Mouse (Mus musculus): ENCODE data around the gene Usp22. TPM values are rescaled to one million over a fixed set of nuclear protein-coding genes. Genes with fewer than 3 reads are reported as not detected.
"Not testable (repeated sequence)": the region's sequence is repeated elsewhere in the genome, so short reads cannot be mapped to it uniquely, and the experiment has no call there.

Usp22 gene
- polyA plus RNA-seq, 1 experiment from 2014 or later: 186 TPM

GRCm38 (mm10) chr11:61143564-61144469, 31.0 kb downstream of the Usp22 start:
- Histone ChIP-seq H3K27ac (replicated peaks; ENCODE audit: low read depth, low read length) (no peak overlapping the region), H3K4me1 (ENCODE audit: control insufficient read depth, insufficient read depth, low read length) (no peaks in the 10 kb centered on the region; the same call in 1 of the 2 replicates), H3K4me2 (ENCODE audit: low read depth, severe bottlenecking) (no peak overlapping the region), H3K36me3 (ENCODE audit: control insufficient read depth, insufficient read depth, low read length) (no peaks in the 10 kb centered on the region), H3K4me3 (ENCODE audit: low read depth, low read length) (no peak overlapping the region), H3K27me3 (ENCODE audit: control insufficient read depth, insufficient read depth, low read length) (peaks cover 4% of the 10 kb centered on the region; the same call in 1 of the 2 replicates), H3K9ac (ENCODE audit: low read length) (no peak overlapping the region), H3K9me3 (ENCODE audit: control insufficient read depth, low read length) (no peaks in the 10 kb centered on the region)
- 72% methylated on average over 7 of the region's 7 CpGs for WGBS
- ATAC-seq (ENCODE audit: insufficient number of reproducible peaks, low FRiP score, low TSS enrichment, low read depth) (no peak), DNase-seq (ENCODE audit: low spot score) (no peak)

DNA sequence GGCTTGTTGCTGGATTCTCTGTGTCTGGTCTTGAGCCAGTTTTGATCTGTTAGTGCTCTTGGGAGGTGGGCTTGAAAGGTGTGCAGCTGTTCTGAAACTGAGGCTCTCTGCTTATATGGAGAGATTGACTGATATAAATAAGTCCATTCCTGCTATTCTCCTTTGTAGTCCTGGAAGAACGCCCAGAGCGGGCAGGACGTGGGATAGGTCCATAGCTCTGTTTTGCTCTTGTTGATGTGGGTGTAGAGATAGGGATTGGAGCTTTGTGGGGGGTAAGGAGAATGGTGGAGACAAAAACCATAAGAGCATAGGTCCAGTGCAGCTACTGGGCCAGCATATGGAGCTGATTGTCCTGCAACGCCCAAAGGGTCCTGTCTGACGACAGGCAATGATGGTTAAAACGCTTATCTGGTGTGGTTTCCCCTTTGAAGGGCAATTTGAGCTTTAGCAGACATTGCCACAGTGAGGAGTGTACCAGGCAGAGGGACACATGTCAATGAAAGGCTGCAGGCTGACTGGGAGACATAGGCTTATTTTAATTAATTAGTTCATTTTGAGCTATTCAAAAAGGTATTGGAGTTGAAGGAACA, 31.8 kb downstream of the Usp22 start:
- Histone ChIP-seq H3K27ac (replicated peaks; ENCODE audit: low read depth, low read length) (no peak overlapping the region), H3K9ac (ENCODE audit: low read length) (no peak overlapping the region), H3K36me3 (ENCODE audit: control insufficient read depth, insufficient read depth, low read length) (no peaks in the 10 kb centered on the region), H3K9me3 (ENCODE audit: control insufficient read depth, low read length) (no peaks in the 10 kb centered on the region), H3K4me1 (ENCODE audit: control insufficient read depth, insufficient read depth, low read length) (no peaks in the 10 kb centered on the region; the same call in 1 of the 2 replicates), H3K4me2 (ENCODE audit: low read depth, severe bottlenecking) (no peak overlapping the region), H3K4me3 (ENCODE audit: low read depth, low read length) (no peak overlapping the region), H3K27me3 (ENCODE audit: control insufficient read depth, insufficient read depth, low read length) (peaks cover 1% of the 10 kb centered on the region; the same call in 1 of the 2 replicates)
- 45% methylated on average over 6 of the region's 6 CpGs for WGBS
- ATAC-seq (ENCODE audit: insufficient number of reproducible peaks, low FRiP score, low TSS enrichment, low read depth) (no peak), DNase-seq (ENCODE audit: low spot score) (no peak)

DNA sequence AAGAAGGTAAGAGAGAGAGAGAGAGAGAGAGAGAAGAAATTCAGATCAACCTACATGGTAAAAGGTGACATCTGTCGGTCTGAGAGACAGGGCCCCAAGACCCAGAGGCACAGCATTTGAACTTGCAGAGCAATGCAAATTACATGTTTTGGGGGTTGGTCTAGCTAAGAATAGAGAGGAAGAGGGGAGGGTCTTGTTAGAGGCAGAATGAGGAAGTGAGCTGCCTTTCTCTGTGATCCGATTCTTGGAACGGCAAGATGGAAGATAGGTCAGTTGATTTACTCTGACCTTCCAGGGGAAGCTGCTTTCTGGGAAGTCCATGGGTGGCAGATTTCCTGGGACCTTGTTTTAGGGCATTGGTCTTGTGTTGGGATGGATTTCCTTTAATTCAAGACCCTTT, 32.6 kb downstream of the Usp22 start:
- DNase-seq (ENCODE audit: low spot score) (no peak), ATAC-seq (ENCODE audit: insufficient number of reproducible peaks, low FRiP score, low TSS enrichment, low read depth) (no peak)
- no peaks in the 10 kb centered on the region for H3K36me3 ChIP-seq (ENCODE audit: control insufficient read depth, insufficient read depth, low read length)
- H3K9ac ChIP-seq (ENCODE audit: low read length): no peak overlapping the region
- H3K27ac ChIP-seq (replicated peaks; ENCODE audit: low read depth, low read length): no peak overlapping the region
- H3K4me1 ChIP-seq (ENCODE audit: control insufficient read depth, insufficient read depth, low read length): no peaks in the 10 kb centered on the region; the same call in 1 of the 2 replicates
- H3K9me3 ChIP-seq (ENCODE audit: control insufficient read depth, low read length): no peaks in the 10 kb centered on the region
- no peak overlapping the region for H3K4me3 ChIP-seq (ENCODE audit: low read depth, low read length)
- WGBS: 77% methylated on average over 3 of the region's 3 CpGs
- no peaks in the 10 kb centered on the region; the same call in 1 of the 2 replicates for H3K27me3 ChIP-seq (ENCODE audit: control insufficient read depth, insufficient read depth, low read length)
- H3K4me2 ChIP-seq (ENCODE audit: low read depth, severe bottlenecking): no peak overlapping the region

GRCm38 (mm10) chr11:61141693-61142092, 33.2 kb downstream of the Usp22 start:
- no peaks in the 10 kb centered on the region for H3K9me3 ChIP-seq (ENCODE audit: control insufficient read depth, low read length)
- ATAC-seq (ENCODE audit: insufficient number of reproducible peaks, low FRiP score, low TSS enrichment, low read depth) (no peak), DNase-seq (ENCODE audit: low spot score) (no peak)
- H3K4me3 ChIP-seq (ENCODE audit: low read depth, low read length): no peak overlapping the region
- 83% methylated on average over 2 of the region's 2 CpGs for WGBS
- no peak overlapping the region for H3K4me2 ChIP-seq (ENCODE audit: low read depth, severe bottlenecking)
- H3K9ac ChIP-seq (ENCODE audit: low read length): no peak overlapping the region
- no peaks in the 10 kb centered on the region for H3K36me3 ChIP-seq (ENCODE audit: control insufficient read depth, insufficient read depth, low read length)
- no peak overlapping the region for H3K27ac ChIP-seq (replicated peaks; ENCODE audit: low read depth, low read length)
- no peaks in the 10 kb centered on the region for H3K4me1 ChIP-seq (ENCODE audit: control insufficient read depth, insufficient read depth, low read length)
- no peaks in the 10 kb centered on the region; the same call in 1 of the 2 replicates for H3K27me3 ChIP-seq (ENCODE audit: control insufficient read depth, insufficient read depth, low read length)

GRCm38 (mm10) chr11:61132943-61133342, 41.9 kb downstream of the Usp22 start:
- no peaks in the 10 kb centered on the region for H3K9me3 ChIP-seq (ENCODE audit: control insufficient read depth, low read length)
- no peaks in the 10 kb centered on the region for H3K36me3 ChIP-seq (ENCODE audit: control insufficient read depth, insufficient read depth, low read length)
- DNase-seq (ENCODE audit: low spot score): no peak
- no peak overlapping the region for H3K9ac ChIP-seq (ENCODE audit: low read length)
- H3K4me2 ChIP-seq (ENCODE audit: low read depth, severe bottlenecking): no peak overlapping the region
- H3K27ac ChIP-seq (replicated peaks; ENCODE audit: low read depth, low read length): no peak overlapping the region
- no peak overlapping the region for H3K4me3 ChIP-seq (ENCODE audit: low read depth, low read length)
- H3K27me3 ChIP-seq (ENCODE audit: control insufficient read depth, insufficient read depth, low read length): no peaks in the 10 kb centered on the region
- WGBS: 81% methylated on average over 2 of the region's 2 CpGs
- H3K4me1 ChIP-seq (ENCODE audit: control insufficient read depth, insufficient read depth, low read length): no peaks in the 10 kb centered on the region
- no peak for ATAC-seq (ENCODE audit: insufficient number of reproducible peaks, low FRiP score, low TSS enrichment, low read depth)

DNA sequence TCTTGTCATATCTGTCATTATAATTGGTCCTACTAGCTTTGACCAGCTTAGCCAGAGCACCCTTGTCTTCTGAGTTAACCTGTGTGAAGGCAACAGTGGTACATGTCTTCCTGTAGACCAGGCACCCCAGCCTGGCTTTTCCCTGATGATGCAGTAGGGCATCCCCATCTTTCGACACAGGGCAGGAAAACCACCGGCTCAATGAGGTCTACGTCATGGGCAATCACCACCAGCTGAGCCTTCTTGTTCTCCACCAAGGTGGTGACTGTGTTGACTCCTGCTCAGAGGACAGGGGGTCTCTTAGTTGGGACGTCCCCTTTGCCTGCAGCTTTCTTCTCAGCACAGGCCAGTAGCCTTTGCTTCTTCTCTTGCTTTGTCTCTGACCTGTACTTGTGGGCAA, 44.2 kb downstream of the Usp22 start:
- H3K27ac ChIP-seq (replicated peaks; ENCODE audit: low read depth, low read length); H3K4me3 ChIP-seq (ENCODE audit: low read depth, low read length); H3K4me2 ChIP-seq (ENCODE audit: low read depth, severe bottlenecking); H3K9me3 ChIP-seq (ENCODE audit: control insufficient read depth, low read length); H3K4me1 ChIP-seq (ENCODE audit: control insufficient read depth, insufficient read depth, low read length); ATAC-seq (ENCODE audit: insufficient number of reproducible peaks, low FRiP score, low TSS enrichment, low read depth); H3K36me3 ChIP-seq (ENCODE audit: control insufficient read depth, insufficient read depth, low read length); DNase-seq (ENCODE audit: low spot score); H3K27me3 ChIP-seq (ENCODE audit: control insufficient read depth, insufficient read depth, low read length); H3K9ac ChIP-seq (ENCODE audit: low read length): not testable (repeated sequence)
- 88% methylated on average over 4 of the region's 4 CpGs for WGBS

GRCm38 (mm10) chr11:61129305-61129704, 45.5 kb downstream of the Usp22 start:
- Histone ChIP-seq H3K27me3 (ENCODE audit: control insufficient read depth, insufficient read depth, low read length) (no peaks in the 10 kb centered on the region), H3K4me2 (ENCODE audit: low read depth, severe bottlenecking) (no peak overlapping the region), H3K4me1 (ENCODE audit: control insufficient read depth, insufficient read depth, low read length) (no peaks in the 10 kb centered on the region), H3K9ac (ENCODE audit: low read length) (no peak overlapping the region), H3K27ac (replicated peaks; ENCODE audit: low read depth, low read length) (no peak overlapping the region), H3K36me3 (ENCODE audit: control insufficient read depth, insufficient read depth, low read length) (no peaks in the 10 kb centered on the region), H3K9me3 (ENCODE audit: control insufficient read depth, low read length) (no peaks in the 10 kb centered on the region), H3K4me3 (ENCODE audit: low read depth, low read length) (no peak overlapping the region)
- 44% methylated on average over 10 of the region's 10 CpGs for WGBS
- DNase-seq (ENCODE audit: low spot score): no peak
- ATAC-seq (ENCODE audit: insufficient number of reproducible peaks, low FRiP score, low TSS enrichment, low read depth): no peak

GRCm38 (mm10) chr11:61127421-61128055, 47.3 kb downstream of the Usp22 start:
- Histone ChIP-seq H3K4me2 (ENCODE audit: low read depth, severe bottlenecking) (no peak overlapping the region), H3K9me3 (ENCODE audit: control insufficient read depth, low read length) (no peaks in the 10 kb centered on the region), H3K27me3 (ENCODE audit: control insufficient read depth, insufficient read depth, low read length) (no peaks in the 10 kb centered on the region), H3K9ac (ENCODE audit: low read length) (no peak overlapping the region), H3K27ac (replicated peaks; ENCODE audit: low read depth, low read length) (no peak overlapping the region), H3K36me3 (ENCODE audit: control insufficient read depth, insufficient read depth, low read length) (no peaks in the 10 kb centered on the region), H3K4me3 (ENCODE audit: low read depth, low read length) (no peak overlapping the region), H3K4me1 (ENCODE audit: control insufficient read depth, insufficient read depth, low read length) (no peaks in the 10 kb centered on the region)
- DNase-seq (ENCODE audit: low spot score) (no peak), ATAC-seq (ENCODE audit: insufficient number of reproducible peaks, low FRiP score, low TSS enrichment, low read depth) (no peak)
- 93% methylated on average over 8 of the region's 8 CpGs for WGBS
